Comparison of ENCODE assay signal across 13 mouse cellular contexts in genomic region chr1:86623001-86624000, GRCm38 (mm10). TPM values are rescaled to one million over a fixed set of nuclear protein-coding genes. Genes with fewer than 3 reads are reported as not detected.
DNase-seq lines count a peak whose midpoint lies in the region; ATAC-seq and TF ChIP-seq lines count a peak whose summit lies in the region.
"Had no signal": no experiment of that assay in that cellular context is flagged by ENCODE, and none has a peak within 500 bp of the region (broad histone marks: within the 10 kb centered on the region; RNA-seq: fewer than 3 reads in every experiment).

No protein-coding gene starts in this region.

- H3K9ac ChIP-seq in lung, embryonic 14.5 days, result no peak overlapping the region
- no peak overlapping the region for H3K9ac ChIP-seq in neural tube, embryonic 15.5 days (replicated peaks)
- H3K9ac ChIP-seq: embryonic facial prominence, embryonic 15.5 days had no signal

- no peak for DNase-seq in frontal cortex, postnatal 36 days (ENCODE audit: low spot score in 2 of 2)
- DNase-seq in lung, embryonic 14.5 days, result peak; percentile 7
- DNase-seq in lung, postnatal 4 days, result no peak
- peak; percentile 76 for DNase-seq in brain, adult 2 months (ENCODE audit: low read depth, low spot score)
- DNase-seq in spleen, adult 12 weeks (ENCODE audit: low spot score), result no peak
- DNase-seq in yolk sac, embryonic 10.5 days (ENCODE audit: low spot score), result no peak
- DNase-seq: cerebellum, postnatal 25 days; liver had no signal

- peak; percentile 67; the same call in 1 of the 2 replicates for ATAC-seq in frontal cortex, adult (ENCODE audit: low TSS enrichment)
- ATAC-seq in lung, embryonic 14.5 days (ENCODE audit: insufficient read depth), result no peak
- peak; percentile 20; the same call in 1 of the 2 replicates for ATAC-seq in neural tube, embryonic 15.5 days (ENCODE audit: low FRiP score)
- ATAC-seq: hindbrain, postnatal 0 days had no signal

- H3K4me3 ChIP-seq in lung, embryonic 14.5 days (ENCODE audit: low read depth, low read length), result no peak overlapping the region
- H3K4me3 ChIP-seq in neural tube, embryonic 15.5 days (replicated peaks), result no peak overlapping the region
- H3K4me3 ChIP-seq: embryonic facial prominence, embryonic 15.5 days; heart, embryonic 10.5 days had no signal

- no peak overlapping the region for H3K27ac ChIP-seq in lung, embryonic 14.5 days (ENCODE audit: low read depth)
- H3K27ac ChIP-seq in neural tube, embryonic 15.5 days (replicated peaks), result peak overlapping the region; percentile 33; the same call in 1 of the 2 replicates
- H3K27ac ChIP-seq: embryonic facial prominence, embryonic 15.5 days; heart, embryonic 10.5 days; hindbrain, postnatal 0 days had no signal

- 38% methylated on average over 16 of the region's 16 CpGs for WGBS in lung, embryonic 14.5 days
- WGBS in neural tube, embryonic 15.5 days, result 32% methylated on average over 16 of the region's 16 CpGs

- 0 out of 2 replicates have a peak overlapping the region, but pooled peaks have one; percentile 3 for H3K4me2 ChIP-seq in lung, embryonic 14.5 days
- H3K4me2 ChIP-seq in neural tube, embryonic 15.5 days, result peak overlapping the region; percentile 30
- H3K4me2 ChIP-seq: embryonic facial prominence, embryonic 15.5 days had no signal

- no peaks in the 10 kb centered on the region for H3K4me1 ChIP-seq in lung, embryonic 14.5 days (ENCODE audit: insufficient read depth)
- H3K4me1 ChIP-seq in neural tube, embryonic 15.5 days, result peaks cover 15% of the 10 kb centered on the region
- H3K4me1 ChIP-seq: heart, embryonic 10.5 days had no signal

- no peak for TF ChIP-seq CTCF in lung, embryonic 14.5 days (IDR thresholded peaks at IDR 0.05; ENCODE audit: low read depth)

- no peaks in the 10 kb centered on the region for H3K9me3 ChIP-seq in lung, embryonic 14.5 days (ENCODE audit: low read depth, low read length)
- no peaks in the 10 kb centered on the region for H3K9me3 ChIP-seq in neural tube, embryonic 15.5 days (replicated peaks)
- H3K9me3 ChIP-seq: embryonic facial prominence, embryonic 15.5 days; heart, embryonic 10.5 days had no signal

- no peaks in the 10 kb centered on the region for H3K27me3 ChIP-seq in lung, embryonic 14.5 days (ENCODE audit: insufficient read depth, low read length)
- no peaks in the 10 kb centered on the region for H3K27me3 ChIP-seq in neural tube, embryonic 15.5 days (replicated peaks)
- H3K27me3 ChIP-seq: embryonic facial prominence, embryonic 15.5 days had no signal

- H3K36me3 ChIP-seq in lung, embryonic 14.5 days (ENCODE audit: insufficient read depth), result no peaks in the 10 kb centered on the region
- H3K36me3 ChIP-seq in neural tube, embryonic 15.5 days, result no peaks in the 10 kb centered on the region
- H3K36me3 ChIP-seq: embryonic facial prominence, embryonic 15.5 days; heart, embryonic 10.5 days had no signal

RNA-seq across cellular contexts. Expression of gene Cops7b, which starts 40.6 kb away (rescaled TPM):
- 37.6 and 38.0 TPM in 2 replicates for polyA plus RNA-seq in lung, embryonic 14.5 days (2014; fragmentation: Nextera tagmentation; extraction: Ambion mirVana)
- polyA plus RNA-seq in neural tube, embryonic 15.5 days (2015; fragmentation: Nextera tagmentation; extraction: Ambion mirVana), result 53.7 and 59.4 TPM in 2 replicates

RNA-seq across cellular contexts. Expression of gene Pde6d, which starts 40.9 kb away (rescaled TPM):
- polyA plus RNA-seq in lung, embryonic 14.5 days (2014; fragmentation: Nextera tagmentation; extraction: Ambion mirVana), result 57.6 and 58.5 TPM in 2 replicates
- polyA plus RNA-seq in neural tube, embryonic 15.5 days (2015; fragmentation: Nextera tagmentation; extraction: Ambion mirVana), result 103 and 128 TPM in 2 replicates

RNA-seq across cellular contexts. Expression of gene Nppc, which starts 47.1 kb away (rescaled TPM):
- polyA plus RNA-seq in lung, embryonic 14.5 days (2014; fragmentation: Nextera tagmentation; extraction: Ambion mirVana), result 0.29 TPM in 1 of 2 replicates, not detected in the other
- polyA plus RNA-seq in neural tube, embryonic 15.5 days (2015; fragmentation: Nextera tagmentation; extraction: Ambion mirVana), result 15.4 and 28.0 TPM in 2 replicates

Comparison
In these comparisons a context has a peak if more than half of its experiments do, and no peak if none do; other contexts are left out.
1. DNase-seq: peak in lung, embryonic 14.5 days (single experiment) and brain, adult 2 months (single experiment); none in frontal cortex, postnatal 36 days (0 of 2), lung, postnatal 4 days (0 of 2), spleen, adult 12 weeks (single experiment) and yolk sac, embryonic 10.5 days (single experiment).
2. RNA of gene Nppc, which starts 47.1 kb away (polyA plus RNA-seq): 15.4 to 28.0 TPM in neural tube, embryonic 15.5 days; 0.29 TPM in lung, embryonic 14.5 days; every median in the first group is over 10 times any median in the second.